Mouse (Mus musculus) T-helper 17 cell (primary cell): Measurements from ENCODE around the gene Tgfbrap1.

Source experiments
- in situ Hi-C, 2 experiments: fragments of 300-600 bp; cut with MboI, MseI; formaldehyde crosslinking; loops; 1 replicate in 1 of 2; 2 replicates in 1 of 2; pipeline ENCODE4 v1.15.1; 2025; ENCODE audit warnings: high pct_unique_total_duplicates in 2 of 2

Gene Tgfbrap1

DNA sequence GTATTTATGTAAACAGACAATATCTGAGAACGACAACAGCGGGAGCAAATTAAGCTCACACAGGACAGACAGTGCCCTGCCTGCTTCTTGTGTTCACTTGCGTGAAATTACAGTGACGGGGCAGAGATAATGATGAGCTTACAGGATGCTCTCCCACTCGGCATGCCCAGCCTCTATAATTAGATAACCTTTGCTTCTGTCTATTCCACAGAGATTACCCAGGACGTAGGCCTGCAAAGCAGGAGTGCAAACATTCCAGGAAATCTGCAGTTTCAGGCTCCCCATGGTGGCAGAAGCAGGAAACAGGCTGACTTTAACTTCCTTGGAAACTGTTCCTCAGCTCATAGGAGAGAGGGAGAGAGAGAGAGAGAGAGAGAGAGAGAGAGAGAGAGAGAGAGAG is 56.2 kb downstream of the Tgfbrap1 start:
- in situ Hi-C loops: no loop called here

DNA sequence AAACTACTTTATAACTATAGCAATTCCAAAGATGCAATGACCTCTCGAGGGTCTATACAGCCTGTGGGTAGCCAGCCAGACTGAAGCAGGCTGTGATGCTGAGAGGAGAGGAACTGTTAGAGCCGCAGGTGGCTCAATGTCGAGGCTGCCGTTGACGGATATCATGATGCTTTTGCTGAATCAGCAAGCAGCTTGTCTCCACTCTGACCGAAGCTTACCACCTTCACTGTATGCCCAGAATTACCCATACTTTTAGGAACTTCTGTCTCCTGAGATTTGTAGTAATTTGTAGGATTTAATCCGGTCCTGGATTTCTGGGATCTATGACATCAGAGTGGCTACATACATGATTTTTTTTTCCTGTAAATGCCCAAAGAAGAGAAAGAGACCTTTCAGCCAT is 62.4 kb downstream of the Tgfbrap1 start:
- in situ Hi-C loops: no loop called here

DNA sequence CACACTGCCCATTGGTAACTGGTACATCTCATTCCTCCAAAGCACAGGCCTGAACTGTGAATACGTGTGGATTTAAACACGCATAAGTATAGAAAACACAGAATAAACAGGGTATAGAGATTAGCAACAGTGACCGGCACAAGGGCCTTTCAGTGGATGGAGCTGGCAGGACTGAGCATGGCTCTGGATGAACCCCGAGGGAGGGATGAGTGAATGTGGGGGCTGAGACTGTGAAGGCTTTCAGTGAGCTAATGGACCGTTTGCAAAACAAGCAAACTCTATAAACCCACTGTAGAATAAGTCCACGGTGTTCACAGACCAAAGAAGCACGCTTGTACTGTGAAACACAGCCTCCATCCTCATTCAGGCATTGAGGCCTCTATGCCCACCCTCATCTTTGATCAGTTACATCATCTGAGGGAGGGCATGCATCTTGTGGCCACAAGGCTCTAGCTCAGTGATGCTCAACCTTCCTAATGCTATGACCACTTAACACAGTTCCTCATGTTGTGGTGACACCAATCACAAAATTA is 83.2 kb downstream of the Tgfbrap1 start:
- in situ Hi-C loops: loop anchor here in 1 of 2 experiments (10.0 kb wide), 1 partner anchor 1280 kb away; no protein-coding TSS in a partner anchor

DNA sequence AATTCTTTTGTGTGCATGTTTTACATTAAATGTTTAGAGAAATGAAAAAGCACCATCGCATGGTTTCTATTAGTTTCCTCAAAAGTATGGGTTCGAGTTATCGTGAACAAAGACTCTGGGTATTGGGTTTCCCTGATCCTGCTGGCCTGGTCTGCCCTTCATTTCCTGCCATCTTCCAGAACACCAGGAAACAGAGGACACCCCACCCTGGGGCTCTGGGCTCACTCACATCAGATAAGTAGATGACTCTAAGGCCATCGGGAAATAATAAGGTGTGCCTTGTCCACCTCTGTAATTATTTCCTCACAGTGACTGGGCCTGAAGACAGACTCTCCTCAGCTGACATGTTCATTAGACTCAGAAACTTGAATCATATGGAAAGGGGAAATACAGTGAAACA is 88.0 kb downstream of the Tgfbrap1 start:
- in situ Hi-C loops: loop anchor here in 1 of 2 experiments (10.0 kb wide), 1 partner anchor 1276 kb away; no protein-coding TSS in a partner anchor

DNA sequence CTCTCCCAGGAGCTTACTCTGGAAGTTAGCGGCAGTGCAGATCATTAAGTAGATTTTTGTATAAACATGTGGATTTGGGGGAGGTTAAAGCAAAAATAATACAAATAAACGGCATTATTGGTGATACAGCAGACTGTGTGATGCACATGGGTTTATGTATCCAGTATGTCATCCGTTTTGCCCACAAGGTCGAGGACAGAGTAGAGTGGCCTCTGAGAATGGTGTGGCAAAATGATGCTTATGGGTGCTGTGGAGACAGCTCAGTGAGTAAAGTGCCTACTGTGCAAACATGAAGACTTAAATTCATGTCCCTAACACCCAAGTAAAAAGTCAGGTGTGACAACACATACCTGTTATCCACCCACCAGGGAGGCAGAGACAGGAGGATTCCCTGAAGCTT is 91.9 kb downstream of the Tgfbrap1 start:
- in situ Hi-C loops: no loop called here

DNA sequence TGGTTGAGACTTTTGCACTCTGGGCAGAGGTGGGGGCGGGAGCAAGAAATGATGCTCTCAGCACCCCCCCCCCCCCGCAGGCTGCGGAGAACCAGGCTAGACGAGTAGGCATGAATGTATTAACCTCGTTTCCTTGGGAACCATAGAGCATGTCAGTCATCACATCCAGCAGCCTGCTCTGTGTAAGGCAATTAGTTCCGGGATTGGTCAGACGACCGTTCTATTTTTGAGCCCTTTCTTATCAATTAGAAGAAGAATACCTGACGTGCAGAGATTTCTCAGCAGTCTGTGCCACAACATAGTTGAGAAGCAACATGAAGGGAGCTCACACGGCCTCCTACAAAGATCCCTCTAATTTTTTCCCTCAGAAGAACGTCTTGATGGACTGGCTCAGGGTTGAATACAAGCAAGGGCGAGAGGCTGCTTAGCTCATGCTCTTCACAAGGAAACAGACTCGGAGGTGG is 92.4 kb downstream of the Tgfbrap1 start:
- in situ Hi-C loops: no loop called here
